8 mouse cellular contexts compared by ENCODE assay signal in the genomic region with DNA sequence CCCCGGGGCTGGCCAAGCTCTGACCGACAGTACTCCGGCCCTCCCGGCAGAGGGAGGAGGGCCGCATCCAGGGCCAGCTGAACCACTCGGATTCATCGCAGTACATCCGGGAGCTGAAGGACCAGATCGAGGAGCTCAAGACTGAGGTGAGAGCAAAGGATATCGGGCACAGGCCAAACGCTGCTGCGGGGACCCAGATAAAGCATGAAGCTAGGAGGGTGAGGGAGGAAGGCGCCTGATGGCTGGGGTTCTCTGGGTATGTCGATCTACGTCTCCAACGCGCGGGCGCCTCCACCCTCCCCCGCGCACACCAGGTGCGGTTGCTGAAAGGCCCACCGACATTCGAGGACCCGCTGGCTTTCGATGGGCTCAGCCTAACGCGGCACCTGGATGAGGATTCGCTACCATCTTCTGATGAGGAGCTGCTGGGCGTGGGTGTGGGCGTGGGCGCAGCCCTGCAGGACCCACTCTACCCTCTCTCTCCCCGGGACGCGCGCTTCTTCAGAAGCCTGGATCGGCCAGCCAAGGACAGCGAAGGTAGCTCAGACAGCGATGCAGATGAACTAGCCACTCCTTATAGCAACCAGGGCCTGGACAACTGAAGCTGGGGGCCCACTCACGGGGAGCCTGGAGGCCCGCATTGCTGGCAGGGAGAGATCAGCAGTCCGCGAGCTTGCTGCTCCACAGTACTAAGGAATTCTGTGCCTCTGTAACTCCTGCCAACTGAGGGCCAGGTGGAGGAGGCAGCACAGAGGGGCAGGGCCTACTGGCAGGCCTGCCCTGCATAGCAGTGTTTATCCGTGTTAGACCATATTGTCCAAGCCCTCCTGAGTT. TPM values are rescaled to one million over a fixed set of nuclear protein-coding genes. Genes with fewer than 3 reads are reported as not detected.
A peak's percentile ranks its signal among the peaks of the same experiment; 100 is the strongest.
DNase-seq lines count a peak whose midpoint lies in the region; ATAC-seq and TF ChIP-seq lines count a peak whose summit lies in the region.

No protein-coding gene starts in this region.

- ATAC-seq in liver, postnatal 0 days: no peak
- ATAC-seq in embryonic facial prominence, embryonic 11.5 days (replicated peaks; ENCODE audit: insufficient number of reproducible peaks, low FRiP score, low TSS enrichment, low read depth): no peak
- peak; percentile 69 for ATAC-seq in intestine, embryonic 16.5 days
- ATAC-seq in neural tube, embryonic 14.5 days (ENCODE audit: low read depth): peak; percentile 21; the same call in 1 of the 2 replicates

- TF ChIP-seq CTCF in liver, postnatal 0 days (IDR thresholded peaks at IDR 0.05; ENCODE audit: low read depth): no peak

- no peak overlapping the region for H3K4me3 ChIP-seq in liver, postnatal 0 days (ENCODE audit: low read depth, low read length)
- peak overlapping the region; percentile 3 for H3K4me3 ChIP-seq in embryonic facial prominence, embryonic 11.5 days (ENCODE audit: low read depth, low read length)
- peak overlapping the region; percentile 23 for H3K4me3 ChIP-seq in intestine, embryonic 16.5 days (ENCODE audit: low read length)
- no peak overlapping the region for H3K4me3 ChIP-seq in neural tube, embryonic 14.5 days (ENCODE audit: low read depth, low read length)

- no peak overlapping the region for H3K27ac ChIP-seq in liver, postnatal 0 days (ENCODE audit: low read depth)
- H3K27ac ChIP-seq in embryonic facial prominence, embryonic 11.5 days (replicated peaks; ENCODE audit: low read depth, low read length): no peak overlapping the region
- peak overlapping the region; percentile 82 for H3K27ac ChIP-seq in intestine, embryonic 16.5 days (ENCODE audit: low read length)
- H3K27ac ChIP-seq in neural tube, embryonic 14.5 days (ENCODE audit: low read depth, low read length): no peak overlapping the region

- peaks cover 19% of the 10 kb centered on the region for H3K27me3 ChIP-seq in liver, postnatal 0 days (ENCODE audit: insufficient read depth, low read length)
- H3K27me3 ChIP-seq in embryonic facial prominence, embryonic 11.5 days (ENCODE audit: control insufficient read depth, insufficient read depth, low read length): peaks cover 29% of the 10 kb centered on the region
- peaks cover 7% of the 10 kb centered on the region for H3K27me3 ChIP-seq in intestine, embryonic 16.5 days (replicated peaks; ENCODE audit: control insufficient read depth, insufficient read depth, low read length)
- no peaks in the 10 kb centered on the region; the same call in 1 of the 2 replicates for H3K27me3 ChIP-seq in neural tube, embryonic 14.5 days (ENCODE audit: control insufficient read depth, insufficient read depth, low read length)

- peak; percentile 47 for DNase-seq in liver
- DNase-seq in liver, postnatal 0 days: no peak
- DNase-seq in embryonic facial prominence, embryonic 11.5 days (ENCODE audit: low spot score): no peak
- no peak for DNase-seq in B cell, adult 2 months
- DNase-seq in kidney, adult 8-10 months: no peak
- DNase-seq in T-cell, adult 2 months (ENCODE audit: low spot score): no peak

- H3K36me3 ChIP-seq in liver, postnatal 0 days (replicated peaks; ENCODE audit: insufficient read depth, low read length): no peaks in the 10 kb centered on the region
- no peaks in the 10 kb centered on the region for H3K36me3 ChIP-seq in embryonic facial prominence, embryonic 11.5 days (replicated peaks; ENCODE audit: control insufficient read depth, insufficient read depth, low read depth, low read length)
- no peaks in the 10 kb centered on the region for H3K36me3 ChIP-seq in intestine, embryonic 16.5 days (ENCODE audit: control insufficient read depth, insufficient read depth, low read length)
- H3K36me3 ChIP-seq in neural tube, embryonic 14.5 days (ENCODE audit: control insufficient read depth, insufficient read depth, low read length): peaks cover 53% of the 10 kb centered on the region; the same call in 1 of the 2 replicates

- no peaks in the 10 kb centered on the region for H3K9me3 ChIP-seq in liver, postnatal 0 days (ENCODE audit: low read length)
- no peaks in the 10 kb centered on the region for H3K9me3 ChIP-seq in embryonic facial prominence, embryonic 11.5 days (replicated peaks; ENCODE audit: control insufficient read depth, low read length)
- peaks cover 3% of the 10 kb centered on the region; the same call in 1 of the 2 replicates for H3K9me3 ChIP-seq in intestine, embryonic 16.5 days (ENCODE audit: control insufficient read depth, low read length)
- no peaks in the 10 kb centered on the region for H3K9me3 ChIP-seq in neural tube, embryonic 14.5 days (ENCODE audit: control insufficient read depth, low read length)

- WGBS in liver, postnatal 0 days (ENCODE audit: insufficient replicate concordance): 32% methylated on average over 43 of the region's 44 CpGs
- WGBS in embryonic facial prominence, embryonic 11.5 days: 6% methylated on average over 44 of the region's 44 CpGs
- 23% methylated on average over 44 of the region's 44 CpGs for WGBS in intestine, embryonic 16.5 days
- WGBS in neural tube, embryonic 14.5 days: 9% methylated on average over 44 of the region's 44 CpGs

- no peak overlapping the region for H3K9ac ChIP-seq in liver, postnatal 0 days (replicated peaks)
- H3K9ac ChIP-seq in embryonic facial prominence, embryonic 11.5 days (replicated peaks; ENCODE audit: low read length): 0 out of 2 replicates have a peak overlapping the region, but pooled peaks have one; percentile 0
- H3K9ac ChIP-seq in intestine, embryonic 16.5 days (ENCODE audit: low read depth, low read length): peak overlapping the region; percentile 58
- peak overlapping the region; percentile 32; the same call in 1 of the 2 replicates for H3K9ac ChIP-seq in neural tube, embryonic 14.5 days (replicated peaks; ENCODE audit: low read depth, low read length)

- H3K4me2 ChIP-seq in liver, postnatal 0 days (ENCODE audit: low read depth, low read length): no peak overlapping the region
- peak overlapping the region; percentile 13 for H3K4me2 ChIP-seq in embryonic facial prominence, embryonic 11.5 days (ENCODE audit: low read depth, low read length)
- peak overlapping the region; percentile 45 for H3K4me2 ChIP-seq in intestine, embryonic 16.5 days (ENCODE audit: low read depth, low read length)
- no peak overlapping the region for H3K4me2 ChIP-seq in neural tube, embryonic 14.5 days (ENCODE audit: low read depth, low read length)

- no peak for TF ChIP-seq EP300 in liver, postnatal 0 days (IDR thresholded peaks at IDR 0.05; ENCODE audit: low read depth)

- H3K4me1 ChIP-seq in liver, postnatal 0 days (ENCODE audit: insufficient read depth): no peaks in the 10 kb centered on the region
- H3K4me1 ChIP-seq in embryonic facial prominence, embryonic 11.5 days (ENCODE audit: control insufficient read depth, insufficient read depth, low read length): peaks cover 2% of the 10 kb centered on the region; the same call in 1 of the 2 replicates
- H3K4me1 ChIP-seq in intestine, embryonic 16.5 days (ENCODE audit: control insufficient read depth, insufficient read depth, low read length): peaks cover 28% of the 10 kb centered on the region
- 0 out of 2 replicates have a peak, but pooled peaks cover 5% of the 10 kb centered on the region for H3K4me1 ChIP-seq in neural tube, embryonic 14.5 days (ENCODE audit: control insufficient read depth, insufficient read depth, low read length)

RNA-seq across cellular contexts. Expression of a gene that starts 10.9 kb away (rescaled TPM):
- 0.12 and 0.15 TPM in 2 replicates for polyA plus RNA-seq in liver, postnatal 0 days (2015; fragmentation: Nextera tagmentation; extraction: Ambion mirVana)
- 7.1 and 9.8 TPM in 2 replicates for polyA plus RNA-seq in embryonic facial prominence, embryonic 11.5 days (2014; fragmentation: Nextera tagmentation; extraction: Ambion mirVana)
- 2.8 and 3.2 TPM in 2 replicates for polyA plus RNA-seq in intestine, embryonic 16.5 days (2015; fragmentation: Nextera tagmentation; extraction: Ambion mirVana)
- polyA plus RNA-seq in neural tube, embryonic 14.5 days (2014; fragmentation: Nextera tagmentation; extraction: Ambion mirVana): 48.5 and 53.3 TPM in 2 replicates

RNA-seq across cellular contexts. Expression of a gene that starts 20.2 kb away (rescaled TPM):
- 0.11 and 0.13 TPM in 2 replicates for polyA plus RNA-seq in liver, postnatal 0 days (2015; fragmentation: Nextera tagmentation; extraction: Ambion mirVana)
- polyA plus RNA-seq in embryonic facial prominence, embryonic 11.5 days (2014; fragmentation: Nextera tagmentation; extraction: Ambion mirVana): 0.32 and 0.38 TPM in 2 replicates
- polyA plus RNA-seq in intestine, embryonic 16.5 days (2015; fragmentation: Nextera tagmentation; extraction: Ambion mirVana): 2.6 and 2.8 TPM in 2 replicates
- 0.07 TPM in 1 of 2 replicates, not detected in the other for polyA plus RNA-seq in neural tube, embryonic 14.5 days (2014; fragmentation: Nextera tagmentation; extraction: Ambion mirVana)

RNA-seq across cellular contexts. Expression of a gene that starts 32.1 kb away (rescaled TPM):
- 10.5 and 10.7 TPM in 2 replicates for polyA plus RNA-seq in liver, postnatal 0 days (2015; fragmentation: Nextera tagmentation; extraction: Ambion mirVana)
- polyA plus RNA-seq in embryonic facial prominence, embryonic 11.5 days (2014; fragmentation: Nextera tagmentation; extraction: Ambion mirVana): 16.7 TPM in 2 replicates
- 17.8 and 18.8 TPM in 2 replicates for polyA plus RNA-seq in intestine, embryonic 16.5 days (2015; fragmentation: Nextera tagmentation; extraction: Ambion mirVana)
- polyA plus RNA-seq in neural tube, embryonic 14.5 days (2014; fragmentation: Nextera tagmentation; extraction: Ambion mirVana): 17.4 and 22.1 TPM in 2 replicates

RNA-seq across cellular contexts. Expression of a gene that starts 32.3 kb away (rescaled TPM):
- polyA plus RNA-seq in liver, postnatal 0 days (2015; fragmentation: Nextera tagmentation; extraction: Ambion mirVana): 0.12 TPM in 1 of 2 replicates, not detected in the other
- 0.53 and 0.67 TPM in 2 replicates for polyA plus RNA-seq in embryonic facial prominence, embryonic 11.5 days (2014; fragmentation: Nextera tagmentation; extraction: Ambion mirVana)
- 0.64 and 0.70 TPM in 2 replicates for polyA plus RNA-seq in intestine, embryonic 16.5 days (2015; fragmentation: Nextera tagmentation; extraction: Ambion mirVana)
- 0.89 and 1.3 TPM in 2 replicates for polyA plus RNA-seq in neural tube, embryonic 14.5 days (2014; fragmentation: Nextera tagmentation; extraction: Ambion mirVana)

RNA-seq across cellular contexts. Expression of a gene that starts 40.0 kb away (rescaled TPM):
- polyA plus RNA-seq in liver, postnatal 0 days (2015; fragmentation: Nextera tagmentation; extraction: Ambion mirVana): 2.8 and 3.8 TPM in 2 replicates
- 16.0 and 20.0 TPM in 2 replicates for polyA plus RNA-seq in embryonic facial prominence, embryonic 11.5 days (2014; fragmentation: Nextera tagmentation; extraction: Ambion mirVana)
- 19.1 and 19.2 TPM in 2 replicates for polyA plus RNA-seq in intestine, embryonic 16.5 days (2015; fragmentation: Nextera tagmentation; extraction: Ambion mirVana)
- polyA plus RNA-seq in neural tube, embryonic 14.5 days (2014; fragmentation: Nextera tagmentation; extraction: Ambion mirVana): 86.7 and 96.4 TPM in 2 replicates

Comparison
In these comparisons a context has a peak if more than half of its experiments do, and no peak if none do; other contexts are left out.
1. ATAC-seq: peak in intestine, embryonic 16.5 days (single experiment) and neural tube, embryonic 14.5 days (single experiment); none in liver, postnatal 0 days (single experiment) and embryonic facial prominence, embryonic 11.5 days (single experiment).
2. H3K4me2 ChIP-seq: peak in embryonic facial prominence, embryonic 11.5 days (single experiment) and intestine, embryonic 16.5 days (single experiment); none in liver, postnatal 0 days (single experiment) and neural tube, embryonic 14.5 days (single experiment).
3. H3K4me3 ChIP-seq: peak in embryonic facial prominence, embryonic 11.5 days (single experiment) and intestine, embryonic 16.5 days (single experiment); none in liver, postnatal 0 days (single experiment) and neural tube, embryonic 14.5 days (single experiment).